Mouse (Mus musculus) central nervous system, embryonic 18 days (tissue): ENCODE data around the gene Slc22a22. TPM values are rescaled to one million over a fixed set of nuclear protein-coding genes. Genes with fewer than 3 reads are reported as not detected.

Experiments
- polyA plus RNA-seq: library from polyadenylated mRNA; depleted of rRNA; stranded (reverse); fragments of >200 nt; gene quantifications from 2 replicates; pipeline ENCODE4 v1.2.3, GENCODE M21; 2012; rRNA removed

The Slc22a22 gene
- polyA plus RNA-seq, result not detected in 2 replicates

GRCm38 (mm10) chr15:57477525-57477924 lies at the start of gene Slc22a22:
Gene Slc22a22, minus strand, starts transcription at chr15:57477625.

